Mouse (Mus musculus): ENCODE results near the gene Blnk. TPM values are rescaled to one million over a fixed set of nuclear protein-coding genes. Genes with fewer than 3 reads are reported as not detected.

Blnk gene
- polyA plus RNA-seq, 1 experiment from 2014 or later: 0.82 TPM

GRCm38 (mm10) chr19:40894071-40894506 is 100.2 kb downstream of the Blnk start:
- Histone ChIP-seq H3K27ac (ENCODE audit: low read depth, low read length) (peak overlapping the region; percentile 92), H3K4me3 (ENCODE audit: low read depth, low read length) (peak overlapping the region; percentile 80), H3K9me3 (ENCODE audit: control insufficient read depth, low read length) (no peaks in the 10 kb centered on the region), H3K4me1 (ENCODE audit: control insufficient read depth, insufficient read depth, low read length) (no peaks in the 10 kb centered on the region), H3K36me3 (ENCODE audit: control insufficient read depth, insufficient read depth, low read length) (no peaks in the 10 kb centered on the region), H3K4me2 (ENCODE audit: low read depth, low read length) (peak overlapping the region; percentile 64), H3K9ac (replicated peaks; ENCODE audit: low read depth, low read length) (peak overlapping the region; percentile 74), H3K27me3 (ENCODE audit: control insufficient read depth, insufficient read depth, low read length) (peaks cover 16% of the 10 kb centered on the region)
- peak; percentile 57 for ATAC-seq (ENCODE audit: low read depth)
- 44% methylated on average over 21 of the region's 21 CpGs for WGBS

DNA sequence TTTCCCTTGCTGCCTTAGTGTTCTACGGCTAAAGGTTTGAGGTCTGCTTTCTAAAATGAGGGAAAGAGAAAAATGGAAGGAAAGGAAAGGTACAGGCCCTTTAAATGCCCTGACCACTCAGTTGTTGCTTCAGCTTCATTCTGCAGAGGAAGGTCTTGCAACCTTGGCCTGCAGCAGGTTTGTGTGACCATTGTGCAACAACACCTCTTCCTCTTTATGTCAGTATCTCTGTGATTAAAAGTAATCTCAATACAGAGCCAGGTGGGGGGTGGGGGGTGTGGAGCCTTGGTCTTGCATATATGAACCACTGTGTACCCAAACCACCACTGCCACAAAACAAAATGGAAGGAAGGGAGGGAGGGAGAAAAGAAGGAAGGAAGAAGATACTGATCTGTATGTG is 105.4 kb downstream of the Blnk start:
- Histone ChIP-seq H3K4me1 (ENCODE audit: control insufficient read depth, insufficient read depth, low read length) (no peaks in the 10 kb centered on the region), H3K36me3 (ENCODE audit: control insufficient read depth, insufficient read depth, low read length) (no peaks in the 10 kb centered on the region), H3K4me3 (ENCODE audit: low read depth, low read length) (no peak overlapping the region), H3K27ac (ENCODE audit: low read depth, low read length) (no peak overlapping the region), H3K9me3 (ENCODE audit: control insufficient read depth, low read length) (no peaks in the 10 kb centered on the region), H3K9ac (replicated peaks; ENCODE audit: low read depth, low read length) (no peak overlapping the region), H3K27me3 (ENCODE audit: control insufficient read depth, insufficient read depth, low read length) (peaks cover 20% of the 10 kb centered on the region), H3K4me2 (ENCODE audit: low read depth, low read length) (no peak overlapping the region)
- WGBS: 92% methylated on average over 1 of the region's 1 CpGs
- no peak for ATAC-seq (ENCODE audit: low read depth)

DNA sequence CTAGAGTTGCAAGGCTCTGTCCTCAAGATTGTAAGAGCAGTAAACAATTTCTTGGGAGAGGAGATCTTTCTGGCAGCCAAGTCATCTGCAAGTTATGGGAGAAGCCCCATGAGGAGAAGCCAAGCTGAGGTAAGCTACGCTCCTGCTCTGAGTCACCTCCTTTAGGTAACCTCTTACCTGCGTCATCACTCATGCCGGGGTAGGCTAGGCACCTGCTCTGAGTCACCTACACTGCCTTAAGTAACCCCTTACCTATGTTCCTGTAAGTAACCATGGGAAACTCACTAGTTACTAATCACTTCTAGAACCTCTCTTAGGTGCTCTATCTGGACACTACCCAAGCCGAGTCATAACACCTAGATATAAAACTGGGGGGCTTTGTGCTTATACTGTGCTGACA is 112.6 kb downstream of the Blnk start:
- H3K4me2 ChIP-seq (ENCODE audit: low read depth, low read length): no peak overlapping the region
- no peak overlapping the region for H3K27ac ChIP-seq (ENCODE audit: low read depth, low read length)
- 94% methylated on average over 4 of the region's 4 CpGs for WGBS
- H3K4me3 ChIP-seq (ENCODE audit: low read depth, low read length): no peak overlapping the region
- H3K4me1 ChIP-seq (ENCODE audit: control insufficient read depth, insufficient read depth, low read length): no peaks in the 10 kb centered on the region
- no peak for ATAC-seq (ENCODE audit: low read depth)
- H3K27me3 ChIP-seq (ENCODE audit: control insufficient read depth, insufficient read depth, low read length): peaks cover 26% of the 10 kb centered on the region
- H3K9ac ChIP-seq (replicated peaks; ENCODE audit: low read depth, low read length): no peak overlapping the region
- H3K36me3 ChIP-seq (ENCODE audit: control insufficient read depth, insufficient read depth, low read length): no peaks in the 10 kb centered on the region
- H3K9me3 ChIP-seq (ENCODE audit: control insufficient read depth, low read length): no peaks in the 10 kb centered on the region

Small RNA genes lying within 50 kb of the gene (microRNA-seq; reads per million reads assigned to microRNA genes)
- not detected for gene Mir8092

Other genes with a start within 250 kb of the Blnk start
- gene Cc2d2b, start 245.8 kb downstream of the Blnk start, polyA plus RNA-seq (2014; fragmentation: Nextera tagmentation; extraction: Ambion mirVana): 0.05 and 0.30 TPM in 2 replicates
- 11.6 and 15.1 TPM in 2 replicates for gene Ccnj, start 163.3 kb downstream of the Blnk start, polyA plus RNA-seq (2014; fragmentation: Nextera tagmentation; extraction: Ambion mirVana)
- gene Zfp518a, start 99.8 kb downstream of the Blnk start, polyA plus RNA-seq (2014; fragmentation: Nextera tagmentation; extraction: Ambion mirVana): 8.2 and 10.8 TPM in 2 replicates
- 0.18 and 0.20 TPM in 2 replicates for gene Dntt, start 34.7 kb upstream of the Blnk start, polyA plus RNA-seq (2014; fragmentation: Nextera tagmentation; extraction: Ambion mirVana)
- gene Opalin, start 82.6 kb upstream of the Blnk start, polyA plus RNA-seq (2014; fragmentation: Nextera tagmentation; extraction: Ambion mirVana): 0.07 TPM in 1 of 2 replicates, not detected in the other
- 1.4 and 2.2 TPM in 2 replicates for gene Tll2, start 212.3 kb upstream of the Blnk start, polyA plus RNA-seq (2014; fragmentation: Nextera tagmentation; extraction: Ambion mirVana)